Mouse (Mus musculus): ENCODE data around the gene Gcn1l1. TPM values are rescaled to one million over a fixed set of nuclear protein-coding genes. Genes with fewer than 3 reads are reported as not detected.

Gcn1l1 gene
- polyA plus RNA-seq, 1 experiment from 2014 or later = 20.7 TPM

DNA sequence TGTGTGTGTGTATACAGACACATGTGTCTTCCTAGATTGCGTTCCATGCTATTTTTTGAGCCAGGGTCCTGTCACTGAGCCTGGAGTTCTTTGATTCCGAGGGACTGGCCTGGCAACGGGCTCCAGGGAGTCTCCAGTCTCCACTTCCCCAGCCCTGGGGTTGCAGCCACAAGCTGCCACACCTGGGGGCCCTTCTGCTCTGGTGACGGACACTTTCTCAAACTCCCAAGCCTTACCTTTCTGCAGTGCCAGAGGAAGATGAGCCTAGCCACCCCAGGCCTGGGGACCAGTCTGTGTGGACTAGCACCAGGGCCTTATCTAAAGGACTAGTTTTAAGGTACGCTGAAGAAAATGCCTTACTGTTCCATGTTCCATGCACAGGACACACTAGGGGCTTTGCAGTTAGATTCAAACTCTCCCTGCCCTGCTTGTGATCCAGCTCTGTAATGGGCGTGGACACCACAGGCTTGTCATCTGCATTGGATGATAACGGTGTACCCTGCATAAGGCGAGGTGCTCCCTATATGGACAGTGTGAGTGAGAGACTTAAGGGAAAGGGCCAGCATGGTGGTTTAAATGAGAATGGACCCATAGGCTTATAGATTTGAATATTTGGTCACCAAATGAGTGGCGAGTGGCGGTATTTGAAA lies 61.3 kb downstream of the Gcn1l1 start:
- H3K9me3 ChIP-seq (replicated peaks; ENCODE audit: low read length) = no peaks in the 10 kb centered on the region
- no peak for DNase-seq (ENCODE audit: low spot score)
- no peak overlapping the region for H3K4me3 ChIP-seq (replicated peaks; ENCODE audit: low read depth, low read length)
- no peaks in the 10 kb centered on the region for H3K27me3 ChIP-seq (ENCODE audit: insufficient read depth, low read length)
- no peak for TF ChIP-seq CTCF (IDR thresholded peaks at IDR 0.05; ENCODE audit: low read depth)
- H3K36me3 ChIP-seq (ENCODE audit: insufficient read depth, low read length) = no peaks in the 10 kb centered on the region
- 0 out of 2 replicates have a peak overlapping the region, but pooled peaks have one; percentile 14 for H3K9ac ChIP-seq (ENCODE audit: low read depth, low read length)
- no peak for ATAC-seq (replicated peaks; ENCODE audit: low FRiP score, low read depth)
- H3K27ac ChIP-seq = no peak overlapping the region
- H3K4me2 ChIP-seq (ENCODE audit: low read length) = no peak overlapping the region
- H3K4me1 ChIP-seq (replicated peaks; ENCODE audit: insufficient read depth, low read length) = 0 out of 2 replicates have a peak, but pooled peaks cover 6% of the 10 kb centered on the region
- WGBS = 88% methylated on average over 10 of the region's 10 CpGs

DNA sequence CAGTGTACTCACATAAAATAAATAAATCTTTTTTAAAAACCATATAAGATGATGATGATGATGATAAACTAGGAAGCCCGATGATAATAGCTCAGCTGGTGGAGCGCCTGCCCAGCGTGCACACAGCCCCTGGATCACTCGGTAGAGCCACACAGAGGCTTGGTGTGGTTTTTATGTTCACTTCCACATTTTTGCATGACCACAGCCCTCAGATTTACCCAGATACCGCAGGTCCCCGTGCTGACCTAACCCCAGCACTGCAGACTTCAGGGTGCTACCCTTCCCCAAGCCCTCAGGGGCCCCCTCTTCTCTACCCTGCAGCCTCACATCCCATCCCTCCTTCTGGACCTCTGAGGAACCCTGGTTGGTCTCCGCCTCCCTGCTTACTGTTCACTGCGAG lies 63.0 kb downstream of the Gcn1l1 start:
- 69% methylated on average over 8 of the region's 8 CpGs for WGBS
- H3K4me1 ChIP-seq (replicated peaks; ENCODE audit: insufficient read depth, low read length) = peaks cover 14% of the 10 kb centered on the region
- TF ChIP-seq CTCF (IDR thresholded peaks at IDR 0.05; ENCODE audit: low read depth) = no peak
- no peaks in the 10 kb centered on the region for H3K27me3 ChIP-seq (ENCODE audit: insufficient read depth, low read length)
- H3K4me3 ChIP-seq (replicated peaks; ENCODE audit: low read depth, low read length) = no peak overlapping the region
- DNase-seq (ENCODE audit: low spot score) = no peak
- H3K36me3 ChIP-seq (ENCODE audit: insufficient read depth, low read length) = no peaks in the 10 kb centered on the region
- no peak overlapping the region for H3K27ac ChIP-seq
- no peaks in the 10 kb centered on the region for H3K9me3 ChIP-seq (replicated peaks; ENCODE audit: low read length)
- no peak overlapping the region for H3K4me2 ChIP-seq (ENCODE audit: low read length)
- no peak for ATAC-seq (replicated peaks; ENCODE audit: low FRiP score, low read depth)
- H3K9ac ChIP-seq (ENCODE audit: low read depth, low read length) = no peak overlapping the region

DNA sequence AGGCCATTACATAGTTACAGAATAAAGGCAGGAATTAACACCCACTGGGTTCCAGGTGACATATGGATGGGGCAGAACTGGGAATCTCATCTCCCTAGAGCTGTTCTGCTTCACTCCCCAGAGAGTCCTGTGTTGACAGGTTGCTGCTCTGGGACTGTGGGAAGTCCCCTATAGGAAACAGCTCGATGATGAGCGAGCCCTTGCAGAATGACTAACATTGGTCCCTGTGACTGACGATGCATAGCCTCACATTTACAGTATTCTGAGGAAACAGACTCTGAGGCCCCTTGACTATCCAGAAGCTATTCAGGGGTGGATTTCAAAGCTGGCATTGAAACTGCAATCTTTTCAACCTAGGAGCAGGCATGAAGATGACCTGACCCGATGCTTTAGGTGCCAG lies 64.6 kb downstream of the Gcn1l1 start:
- Histone ChIP-seq H3K36me3 (ENCODE audit: insufficient read depth, low read length) (no peaks in the 10 kb centered on the region), H3K4me1 (replicated peaks; ENCODE audit: insufficient read depth, low read length) (peaks cover 15% of the 10 kb centered on the region), H3K9ac (ENCODE audit: low read depth, low read length) (no peak overlapping the region), H3K27me3 (ENCODE audit: insufficient read depth, low read length) (no peaks in the 10 kb centered on the region), H3K4me3 (replicated peaks; ENCODE audit: low read depth, low read length) (no peak overlapping the region), H3K9me3 (replicated peaks; ENCODE audit: low read length) (no peaks in the 10 kb centered on the region), H3K4me2 (ENCODE audit: low read length) (no peak overlapping the region), H3K27ac (no peak overlapping the region)
- DNase-seq (ENCODE audit: low spot score) (no peak), ATAC-seq (replicated peaks; ENCODE audit: low FRiP score, low read depth) (no peak)
- WGBS = 71% methylated on average over 4 of the region's 4 CpGs
- no peak for TF ChIP-seq CTCF (IDR thresholded peaks at IDR 0.05; ENCODE audit: low read depth)

DNA sequence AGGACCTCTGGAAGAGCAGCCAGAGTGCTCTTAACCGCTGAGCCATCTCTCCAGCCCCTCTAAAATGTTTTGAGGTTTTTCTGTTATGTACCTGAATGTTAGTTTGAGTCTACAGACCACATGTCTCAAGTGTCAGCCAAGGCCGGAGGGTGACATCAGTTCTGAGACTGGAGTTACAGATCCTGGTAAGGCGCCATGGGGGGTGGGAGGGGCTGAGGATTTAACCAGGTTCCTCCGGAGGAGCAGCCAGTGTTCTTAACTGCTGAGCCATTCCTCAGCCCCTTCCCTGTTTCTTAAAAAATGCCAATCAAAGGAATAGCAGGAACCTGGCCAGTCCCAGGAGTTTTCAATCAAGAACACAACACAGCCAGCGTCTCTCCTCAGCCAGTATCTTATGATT lies 65.2 kb downstream of the Gcn1l1 start:
- no peak for DNase-seq (ENCODE audit: low spot score)
- H3K9ac ChIP-seq (ENCODE audit: low read depth, low read length) = no peak overlapping the region
- peaks cover 15% of the 10 kb centered on the region for H3K4me1 ChIP-seq (replicated peaks; ENCODE audit: insufficient read depth, low read length)
- no peak for TF ChIP-seq CTCF (IDR thresholded peaks at IDR 0.05; ENCODE audit: low read depth)
- no peak overlapping the region for H3K4me2 ChIP-seq (ENCODE audit: low read length)
- no peak overlapping the region for H3K4me3 ChIP-seq (replicated peaks; ENCODE audit: low read depth, low read length)
- no peaks in the 10 kb centered on the region for H3K36me3 ChIP-seq (ENCODE audit: insufficient read depth, low read length)
- no peaks in the 10 kb centered on the region for H3K27me3 ChIP-seq (ENCODE audit: insufficient read depth, low read length)
- ATAC-seq (replicated peaks; ENCODE audit: low FRiP score, low read depth) = no peak
- no peak overlapping the region for H3K27ac ChIP-seq
- no peaks in the 10 kb centered on the region for H3K9me3 ChIP-seq (replicated peaks; ENCODE audit: low read length)
- WGBS = 46% methylated on average over 5 of the region's 5 CpGs

DNA sequence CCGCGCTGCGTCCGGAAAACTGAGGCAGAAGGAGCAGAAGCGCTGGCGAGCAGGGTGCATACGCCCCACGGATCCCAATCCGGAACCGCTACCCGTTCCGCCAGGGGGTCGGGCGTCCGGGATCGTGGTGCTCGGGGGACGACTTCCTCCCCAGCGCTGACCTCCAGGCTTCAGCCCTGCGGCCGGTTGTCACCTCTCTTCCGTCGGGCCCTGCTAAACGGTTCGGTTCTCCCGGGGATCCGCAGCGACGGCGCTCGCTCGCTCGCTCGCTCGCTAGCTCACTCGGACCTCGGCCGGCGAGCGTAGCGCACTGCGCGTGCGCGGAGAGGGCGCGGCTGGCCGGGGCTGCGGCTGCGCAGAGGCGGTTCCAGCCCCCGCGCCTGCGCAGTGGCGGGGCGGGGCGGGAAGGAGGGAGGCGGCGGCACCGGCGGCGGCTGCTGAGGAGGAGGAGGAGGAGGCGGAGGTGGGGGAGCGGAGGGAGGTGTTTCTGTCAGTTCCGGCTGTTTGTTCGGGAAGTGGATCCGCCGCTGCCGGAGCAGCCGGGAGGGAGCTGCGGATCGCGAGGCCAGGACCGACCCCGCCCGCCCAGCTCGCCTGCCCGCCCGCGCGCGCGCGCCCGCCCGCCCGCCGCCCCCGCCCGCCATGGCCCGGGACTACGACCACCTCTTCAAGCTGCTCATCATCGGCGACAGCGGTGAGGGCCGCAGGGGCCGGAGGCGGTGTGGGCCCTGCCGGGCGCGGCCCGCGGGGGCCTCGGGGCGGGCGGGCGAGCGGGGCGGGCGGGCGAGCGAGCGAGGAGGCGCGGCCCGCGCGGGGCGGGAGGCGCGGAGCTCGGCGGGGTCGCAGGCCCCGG lies 66.7 kb downstream of the Gcn1l1 start, which contains the start of gene Rab35:
Gene Rab35 (plus strand): TSS at position 404 of the 853 bp plus-strand sequence.
- no peaks in the 10 kb centered on the region for H3K27me3 ChIP-seq (ENCODE audit: insufficient read depth, low read length)
- peak within 1 kb of the TSS; percentile 88 for H3K27ac ChIP-seq
- peak within 1 kb of the TSS; percentile 87 for H3K4me3 ChIP-seq (replicated peaks; ENCODE audit: low read depth, low read length)
- no peak for TF ChIP-seq CTCF (IDR thresholded peaks at IDR 0.05; ENCODE audit: low read depth)
- no peaks in the 10 kb centered on the region for H3K9me3 ChIP-seq (replicated peaks; ENCODE audit: low read length)
- peak within 1 kb of the TSS; percentile 89 for H3K9ac ChIP-seq (ENCODE audit: low read depth, low read length)
- ATAC-seq (replicated peaks; ENCODE audit: low FRiP score, low read depth) (peak; percentile 83), DNase-seq (ENCODE audit: low spot score) (peak; percentile 97)
- WGBS = under 1% methylated on average over 56 of the region's 125 CpGs
- H3K36me3 ChIP-seq (ENCODE audit: insufficient read depth, low read length) = no peaks in the 10 kb centered on the region
- peak within 1 kb of the TSS; percentile 90 for H3K4me2 ChIP-seq (ENCODE audit: low read length)
- H3K4me1 ChIP-seq (replicated peaks; ENCODE audit: insufficient read depth, low read length) = peaks cover 15% of the 10 kb centered on the region

DNA sequence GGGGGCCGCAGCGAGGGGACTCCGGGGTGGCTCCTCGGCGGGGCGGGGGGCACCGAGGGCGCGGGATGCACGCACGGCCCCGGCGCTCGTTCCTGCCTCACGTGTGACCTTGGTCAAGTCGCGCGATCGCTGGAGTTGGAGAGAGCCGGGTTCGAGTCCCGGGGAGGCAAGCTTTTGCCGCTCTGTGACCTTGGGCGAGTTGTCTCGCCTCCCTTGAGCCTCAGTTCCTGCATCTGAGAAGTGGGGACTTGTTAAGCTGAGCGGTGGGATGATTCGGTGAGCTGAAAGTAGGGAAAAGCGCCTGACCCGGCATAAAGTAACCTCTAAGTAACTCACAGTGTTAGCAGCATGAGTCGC lies 67.3 kb downstream of the Gcn1l1 start:
- peak overlapping the region; percentile 90 for H3K4me2 ChIP-seq (ENCODE audit: low read length)
- peaks cover 15% of the 10 kb centered on the region for H3K4me1 ChIP-seq (replicated peaks; ENCODE audit: insufficient read depth, low read length)
- H3K27ac ChIP-seq = peak overlapping the region; percentile 88
- H3K9ac ChIP-seq (ENCODE audit: low read depth, low read length) = peak overlapping the region; percentile 89
- H3K9me3 ChIP-seq (replicated peaks; ENCODE audit: low read length) = no peaks in the 10 kb centered on the region
- H3K27me3 ChIP-seq (ENCODE audit: insufficient read depth, low read length) = no peaks in the 10 kb centered on the region
- TF ChIP-seq CTCF (IDR thresholded peaks at IDR 0.05; ENCODE audit: low read depth) = no peak
- peak; percentile 23; the same call in 1 of the 2 replicates for ATAC-seq (replicated peaks; ENCODE audit: low FRiP score, low read depth)
- H3K4me3 ChIP-seq (replicated peaks; ENCODE audit: low read depth, low read length) = peak overlapping the region; percentile 87
- WGBS = 3% methylated on average over 30 of the region's 30 CpGs
- peak; percentile 19 for DNase-seq (ENCODE audit: low spot score)
- no peaks in the 10 kb centered on the region for H3K36me3 ChIP-seq (ENCODE audit: insufficient read depth, low read length)

Measured in kidney, postnatal 0 days (tissue).